Mouse (Mus musculus) CD4-positive, CD25-positive, alpha-beta regulatory T cell, adult 4 months (primary cell): Measurements from ENCODE around the gene Trim67. TPM values are rescaled to one million over a fixed set of nuclear protein-coding genes. Genes with fewer than 3 reads are reported as not detected.
"Not testable (repeated sequence)": the region's sequence is repeated elsewhere in the genome, so short reads cannot be mapped to it uniquely, and the experiment has no call there.

ENCODE experiments used
- ATAC-seq: one replicate; pipeline ENCODE4 v1.8.0; 2017
- polyA plus RNA-seq, 2 experiments: library from polyadenylated mRNA; unstranded; fragments of 100-300 nt; shearing (Covaris generic); gene quantifications; one replicate each; pipeline ENCODE4 v1.2.1; 2017

The Trim67 gene
- polyA plus RNA-seq, 2 experiments from 2014 or later: not detected

- no peak for ATAC-seq
Measured at GRCm38 (mm10) chr8:124835848-124836247, 43.0 kb downstream of the Trim67 start.

- no peak for ATAC-seq
Measured at GRCm38 (mm10) chr8:124836273-124836672, 43.4 kb downstream of the Trim67 start.

- ATAC-seq: no peak
Measured at GRCm38 (mm10) chr8:124836907-124837306, 44.0 kb downstream of the Trim67 start.

- no peak for ATAC-seq
Measured at GRCm38 (mm10) chr8:124837956-124838355, 45.1 kb downstream of the Trim67 start.

GRCm38 (mm10) chr8:124839371-124839770 is 46.5 kb downstream of the Trim67 start:
- ATAC-seq: no peak

GRCm38 (mm10) chr8:124840900-124841299 is 48.0 kb downstream of the Trim67 start:
- ATAC-seq: no peak

GRCm38 (mm10) chr8:124841775-124842174 is 48.9 kb downstream of the Trim67 start:
- no peak for ATAC-seq

GRCm38 (mm10) chr8:124842929-124843328 is 50.0 kb downstream of the Trim67 start:
- ATAC-seq: not testable (repeated sequence)

GRCm38 (mm10) chr8:124845131-124845530 is 52.2 kb downstream of the Trim67 start:
- no peak for ATAC-seq

GRCm38 (mm10) chr8:124845573-124845972 is 52.7 kb downstream of the Trim67 start:
- ATAC-seq: no peak

- no peak for ATAC-seq
Measured at GRCm38 (mm10) chr8:124853511-124853910, 60.6 kb downstream of the Trim67 start.

- no peak for ATAC-seq
Measured at GRCm38 (mm10) chr8:124859466-124859865, 66.6 kb downstream of the Trim67 start.

GRCm38 (mm10) chr8:124860188-124860587 is 67.3 kb downstream of the Trim67 start:
- ATAC-seq: no peak

GRCm38 (mm10) chr8:124862321-124863162 is 69.7 kb downstream of the Trim67 start, which contains the start of the genes Gnpat and 2810004N23Rik:
Gnpat (plus strand) TSS chr8:124863033.
2810004N23Rik (minus strand) TSS chr8:124863120.
- peak; percentile 88 for ATAC-seq

- ATAC-seq: peak; percentile 55
Measured at GRCm38 (mm10) chr8:124863163-124863677, 70.3 kb downstream of the Trim67 start.

GRCm38 (mm10) chr8:124863729-124864128 is 70.8 kb downstream of the Trim67 start:
- peak; percentile 25 for ATAC-seq

GRCm38 (mm10) chr8:124866669-124867068 is 73.8 kb downstream of the Trim67 start:
- ATAC-seq: no peak

- no peak for ATAC-seq
Measured at GRCm38 (mm10) chr8:124867126-124867525, 74.2 kb downstream of the Trim67 start.

GRCm38 (mm10) chr8:124869708-124870107 is 76.8 kb downstream of the Trim67 start:
- ATAC-seq: no peak

- no peak for ATAC-seq
Measured at GRCm38 (mm10) chr8:124871474-124871873, 78.6 kb downstream of the Trim67 start.

GRCm38 (mm10) chr8:124872081-124872480 is 79.2 kb downstream of the Trim67 start:
- ATAC-seq: no peak

- ATAC-seq: no peak
Measured at GRCm38 (mm10) chr8:124872690-124873089, 79.8 kb downstream of the Trim67 start.

- no peak for ATAC-seq
Measured at GRCm38 (mm10) chr8:124878141-124878540, 85.2 kb downstream of the Trim67 start.

- ATAC-seq: no peak
Measured at GRCm38 (mm10) chr8:124878946-124879526, 86.1 kb downstream of the Trim67 start.
